10 mouse cellular contexts compared by ENCODE assay signal in genomic region chrX:166173796-166174195, GRCm38 (mm10). TPM values are rescaled to one million over a fixed set of nuclear protein-coding genes. Genes with fewer than 3 reads are reported as not detected.
DNase-seq lines count a peak whose midpoint lies in the region; ATAC-seq and TF ChIP-seq lines count a peak whose summit lies in the region.
"Had no signal": no experiment of that assay in that cellular context is flagged by ENCODE, and none has a peak within 500 bp of the region (broad histone marks: within the 10 kb centered on the region; RNA-seq: fewer than 3 reads in every experiment).

No protein-coding gene starts in this region.

- no peak overlapping the region for H3K27ac ChIP-seq in lung, postnatal 0 days (ENCODE audit: low read length)
- H3K27ac ChIP-seq in hindbrain, embryonic 10.5 days: peak overlapping the region; percentile 75
- no peak overlapping the region for H3K27ac ChIP-seq in liver, embryonic 11.5 days (ENCODE audit: low read depth, low read length)
- H3K27ac ChIP-seq: limb, embryonic 13.5 days had no signal

- no peak for TF ChIP-seq CTCF in lung, postnatal 0 days (IDR thresholded peaks at IDR 0.05)

- no peak for TF ChIP-seq EP300 in lung, postnatal 0 days (IDR thresholded peaks at IDR 0.05)

- H3K4me3 ChIP-seq in lung, postnatal 0 days (ENCODE audit: low read depth, low read length): no peak overlapping the region
- H3K4me3 ChIP-seq in hindbrain, embryonic 10.5 days: no peak overlapping the region
- H3K4me3 ChIP-seq in liver, embryonic 11.5 days (ENCODE audit: low read depth, low read length): no peak overlapping the region
- H3K4me3 ChIP-seq: limb, embryonic 13.5 days had no signal

- no peaks in the 10 kb centered on the region for H3K27me3 ChIP-seq in lung, postnatal 0 days (replicated peaks; ENCODE audit: insufficient read depth, low read length)
- peaks cover 8% of the 10 kb centered on the region for H3K27me3 ChIP-seq in hindbrain, embryonic 10.5 days (ENCODE audit: insufficient read depth, poor library complexity, severe bottlenecking)
- H3K27me3 ChIP-seq in liver, embryonic 11.5 days (replicated peaks; ENCODE audit: control insufficient read depth, insufficient read depth, low read length): no peaks in the 10 kb centered on the region

- H3K36me3 ChIP-seq in lung, postnatal 0 days (ENCODE audit: insufficient read depth, low read length): no peaks in the 10 kb centered on the region
- peaks cover 8% of the 10 kb centered on the region; the same call in 1 of the 2 replicates for H3K36me3 ChIP-seq in hindbrain, embryonic 10.5 days
- H3K36me3 ChIP-seq in liver, embryonic 11.5 days (ENCODE audit: control insufficient read depth, insufficient read depth, low read length): no peaks in the 10 kb centered on the region
- H3K36me3 ChIP-seq: limb, embryonic 13.5 days had no signal

- H3K4me2 ChIP-seq in lung, postnatal 0 days (replicated peaks; ENCODE audit: low read depth, low read length): no peak overlapping the region
- H3K4me2 ChIP-seq in liver, embryonic 11.5 days: no peak overlapping the region
- H3K4me2 ChIP-seq: limb, embryonic 13.5 days had no signal

- WGBS in lung, postnatal 0 days: 56% methylated on average over 7 of the region's 7 CpGs
- 46% methylated on average over 7 of the region's 7 CpGs for WGBS in hindbrain, embryonic 10.5 days
- whole genome bisulfite sequencing in liver, embryonic 11.5 days: 62% methylated on average over 7 of the region's 7 CpGs

- peak; percentile 16 for DNase-seq in lung, postnatal 25 days (ENCODE audit: low spot score)
- no peak for DNase-seq in lung, postnatal 0 days (ENCODE audit: low spot score)
- peak; percentile 25 for DNase-seq in hindbrain, embryonic 10.5 days (ENCODE audit: low spot score)
- DNase-seq in left cerebral cortex, postnatal 4 days: peak; percentile 58
- peak; percentile 17 to 22 for DNase-seq in right cerebral cortex, postnatal 36 days (ENCODE audit: low spot score in 2 of 2)
- no peak for DNase-seq in liver, embryonic 11.5 days (ENCODE audit: low spot score)
- DNase-seq in kidney, postnatal 36 days: no peak
- DNase-seq in adrenal gland, adult 2 months: no peak
- DNase-seq: B cell, adult 2 months had no signal

- H3K9me3 ChIP-seq in lung, postnatal 0 days (ENCODE audit: low read length): no peaks in the 10 kb centered on the region
- H3K9me3 ChIP-seq in hindbrain, embryonic 10.5 days: no peaks in the 10 kb centered on the region
- no peaks in the 10 kb centered on the region for H3K9me3 ChIP-seq in liver, embryonic 11.5 days (ENCODE audit: control insufficient read depth, low read length)
- H3K9me3 ChIP-seq: limb, embryonic 13.5 days had no signal

- intact Hi-C loops in left cerebral cortex, postnatal 4 days (cut with DNase I): loop anchor here (5.0 to 10.0 kb wide), 2 partner anchors 131 to 174 kb away; no protein-coding TSS in a partner anchor

- ATAC-seq in lung, postnatal 0 days: no peak
- ATAC-seq in liver, embryonic 11.5 days (replicated peaks; ENCODE audit: low FRiP score): no peak

- H3K4me1 ChIP-seq in lung, postnatal 0 days (ENCODE audit: insufficient read depth, low read depth, low read length): no peaks in the 10 kb centered on the region
- peaks cover 13% of the 10 kb centered on the region; the same call in 1 of the 2 replicates for H3K4me1 ChIP-seq in hindbrain, embryonic 10.5 days (replicated peaks)
- no peaks in the 10 kb centered on the region; the same call in 1 of the 2 replicates for H3K4me1 ChIP-seq in liver, embryonic 11.5 days (replicated peaks; ENCODE audit: control insufficient read depth, insufficient read depth, low read length)

- H3K9ac ChIP-seq in lung, postnatal 0 days (replicated peaks; ENCODE audit: low read depth): no peak overlapping the region
- H3K9ac ChIP-seq in liver, embryonic 11.5 days (ENCODE audit: low read depth, low read length): no peak overlapping the region
- H3K9ac ChIP-seq: limb, embryonic 13.5 days had no signal

RNA-seq across cellular contexts. Expression of gene Gemin8, which starts 3.5 kb away (rescaled TPM):
- 7.9 and 9.5 TPM in 2 replicates for polyA plus RNA-seq in lung, postnatal 0 days (2015; fragmentation: Nextera tagmentation; extraction: Ambion mirVana)
- 20.2 and 20.6 TPM in 2 replicates for polyA plus RNA-seq in hindbrain, embryonic 10.5 days (2016; fragmentation: Nextera tagmentation; extraction: Ambion mirVana)
- total RNA-seq in left cerebral cortex, postnatal 4 days (2021): 10 to 100 TPM; 11.7 to 12.2 TPM
- polyA plus RNA-seq in liver, embryonic 11.5 days (2014; fragmentation: Nextera tagmentation; extraction: Ambion mirVana): 15.1 and 15.5 TPM in 2 replicates
- 10 to 100 TPM in 1 of 2 experiments, 1 to 10 TPM in 1; 7.0 to 10.5 TPM for total RNA-seq in adrenal gland, adult 2 months (2021)
- 4.6 and 4.8 TPM in 2 replicates for polyA plus RNA-seq in adrenal gland, adult 2 months (2012; rRNA removed)

Comparison
In these comparisons a context has a peak if more than half of its experiments do, and no peak if none do; other contexts are left out.
1. DNase-seq: peak in lung, postnatal 25 days (single experiment), hindbrain, embryonic 10.5 days (single experiment), left cerebral cortex, postnatal 4 days (single experiment) and right cerebral cortex, postnatal 36 days (2 of 2); none in lung, postnatal 0 days (single experiment), liver, embryonic 11.5 days (single experiment), kidney, postnatal 36 days (0 of 2) and adrenal gland, adult 2 months (single experiment).